Mouse (Mus musculus) megakaryocyte, adult 5-6 weeks (primary cell): ENCODE measurements around the gene Rrm1. TPM values are rescaled to one million over a fixed set of nuclear protein-coding genes. Genes with fewer than 3 reads are reported as not detected.
"Not testable (repeated sequence)": the region's sequence is repeated elsewhere in the genome, so short reads cannot be mapped to it uniquely, and the experiment has no call there.

Experiments
- ATAC-seq: 2 replicates; pipeline ENCODE4 v1.8.0; 2016; ENCODE audit warnings: mild to moderate bottlenecking, inconsistent platforms; ENCODE audit not compliant: poor library complexity, severe bottlenecking
- total RNA-seq, 2 experiments: library from RNA; stranded (forward) in 1 of 2; stranded (reverse) in 1 of 2; fragments of 153-499, 151-499 nt in 1 of 2; fragments of 221-1000, 200-1000 nt in 1 of 2; gene quantifications; 2 replicates each; pipeline versions ENCODE4 v1.2.3 to v1.2.4; 2015 to 2017

Gene Rrm1
- total RNA-seq (2015) (161 and 172 TPM in 2 replicates), total RNA-seq (2017) (413 and 515 TPM in 2 replicates)

DNA sequence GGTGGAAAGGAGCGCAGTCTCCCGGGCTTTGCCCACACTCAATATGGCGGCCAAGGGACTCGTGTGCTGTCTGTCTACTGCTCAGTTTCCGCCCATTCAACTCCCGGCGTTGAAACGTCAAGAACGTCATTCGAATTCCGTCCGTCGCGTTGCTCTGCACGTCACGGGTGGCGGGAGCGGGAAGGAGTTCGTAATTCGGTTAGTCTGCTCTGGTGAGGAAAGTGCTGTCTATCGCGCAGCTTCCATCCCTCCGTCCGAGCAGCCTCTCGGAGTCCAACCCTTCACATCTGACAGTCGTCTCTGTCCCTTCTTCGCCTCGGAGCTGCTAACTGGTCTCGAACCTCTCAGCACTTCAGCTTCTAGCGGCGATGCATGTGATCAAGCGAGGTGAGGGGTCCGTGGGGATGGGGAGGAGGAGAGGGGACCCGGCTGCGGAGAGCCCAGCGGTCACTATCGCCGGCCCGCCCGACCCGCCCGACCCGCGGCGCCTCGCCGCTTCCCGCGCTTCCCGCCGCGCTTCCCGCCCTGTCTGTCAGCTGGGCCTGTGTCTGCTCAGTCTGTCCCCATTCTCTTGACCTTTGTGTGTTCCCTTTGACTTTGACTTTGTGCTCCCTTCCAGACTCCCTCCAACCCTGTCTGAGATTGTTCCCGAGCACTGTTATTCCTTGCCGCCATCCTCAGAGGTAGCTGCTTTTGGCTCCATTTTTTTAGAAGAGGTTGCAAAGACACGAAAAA, at the start of gene Rrm1:
Gene Rrm1, plus strand, starts transcription at position 39 of the 735 bp plus-strand sequence.
- ATAC-seq, result peak; percentile 99

DNA sequence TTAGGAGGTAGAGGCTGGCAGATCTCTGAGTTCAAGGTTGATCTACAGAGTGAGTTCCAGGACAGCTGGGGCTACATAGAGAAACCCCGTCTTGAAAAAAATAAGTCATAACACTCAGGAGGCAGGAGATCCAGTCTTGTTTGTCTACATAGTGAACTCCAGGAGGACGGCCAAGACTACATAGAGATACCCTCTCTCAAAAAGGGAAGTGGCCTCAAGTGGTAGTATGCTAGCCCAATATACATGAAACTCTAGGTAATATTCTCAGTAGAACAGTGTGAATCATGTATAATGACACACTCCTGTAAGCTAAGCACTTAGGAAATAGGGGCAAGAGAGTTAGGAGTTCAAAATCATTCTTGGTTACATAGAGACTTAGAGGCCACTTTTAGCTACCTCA, 47.6 kb upstream of the Rrm1 start:
- peak; percentile 52 for ATAC-seq

DNA sequence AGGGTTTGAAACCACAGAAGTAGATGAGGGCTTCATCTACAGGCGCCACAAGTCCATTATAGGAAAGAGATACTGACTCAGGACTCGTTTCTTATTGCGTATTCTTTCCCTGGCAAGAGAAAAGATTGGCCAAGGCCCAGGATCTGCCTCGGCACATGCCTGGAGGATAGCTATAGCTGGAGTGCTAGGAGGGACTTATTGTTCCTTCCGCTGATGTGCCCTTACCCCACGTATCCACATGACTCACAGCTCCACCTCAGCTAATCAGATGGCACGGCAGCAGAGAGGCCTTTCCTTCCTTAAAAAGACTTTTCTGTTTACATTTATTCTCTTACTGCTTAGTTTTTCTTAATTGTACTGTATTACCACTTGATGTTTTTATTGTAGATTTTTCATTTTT, 45.6 kb upstream of the Rrm1 start:
- no peak for ATAC-seq

DNA sequence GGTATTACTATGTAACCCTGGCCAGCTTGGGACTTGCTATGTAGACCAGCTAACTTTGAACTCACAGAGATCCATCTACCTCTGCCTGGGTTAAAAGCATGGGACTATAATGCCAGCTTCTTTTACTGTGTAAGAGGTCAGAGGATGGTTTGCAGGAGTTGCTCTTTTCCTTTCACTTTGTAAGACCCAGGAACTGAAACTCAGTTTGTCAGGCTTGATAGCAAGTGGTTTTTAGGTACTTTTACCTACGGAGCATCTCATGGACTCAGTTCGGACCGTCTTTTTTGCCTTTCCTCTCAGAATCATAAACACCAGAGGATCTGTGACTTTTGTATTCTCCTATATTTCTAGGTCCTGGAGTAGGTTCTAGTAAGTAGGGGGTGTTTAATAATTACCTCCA, 45.2 kb upstream of the Rrm1 start:
- no peak for ATAC-seq

DNA sequence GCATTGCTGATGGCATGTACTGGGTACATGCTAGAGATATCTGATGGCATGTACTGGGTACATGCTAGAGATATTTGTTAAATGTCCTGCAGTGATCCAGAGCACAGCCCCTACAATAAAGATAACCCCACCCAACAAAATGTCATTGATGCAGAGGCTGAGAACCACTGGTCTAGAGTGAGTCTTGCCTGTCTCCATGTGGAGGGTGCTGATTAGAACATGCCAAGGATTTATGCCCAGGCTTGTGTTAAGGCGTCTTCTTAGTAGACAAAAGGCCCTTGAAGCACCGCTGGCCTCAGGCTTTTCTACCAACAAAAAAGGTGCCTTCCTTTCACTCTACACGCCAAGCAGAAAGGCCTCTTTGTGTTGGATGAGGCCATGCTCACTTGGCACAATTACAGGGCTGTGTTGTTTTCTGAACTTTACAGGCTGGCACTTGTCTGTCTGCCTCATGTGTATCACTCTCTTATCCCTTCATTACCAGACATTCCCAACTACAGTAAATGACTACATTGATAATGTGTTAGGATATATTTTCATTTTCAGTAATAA, 42.2 kb upstream of the Rrm1 start:
- peak; percentile 43; the same call in 1 of the 2 replicates for ATAC-seq

DNA sequence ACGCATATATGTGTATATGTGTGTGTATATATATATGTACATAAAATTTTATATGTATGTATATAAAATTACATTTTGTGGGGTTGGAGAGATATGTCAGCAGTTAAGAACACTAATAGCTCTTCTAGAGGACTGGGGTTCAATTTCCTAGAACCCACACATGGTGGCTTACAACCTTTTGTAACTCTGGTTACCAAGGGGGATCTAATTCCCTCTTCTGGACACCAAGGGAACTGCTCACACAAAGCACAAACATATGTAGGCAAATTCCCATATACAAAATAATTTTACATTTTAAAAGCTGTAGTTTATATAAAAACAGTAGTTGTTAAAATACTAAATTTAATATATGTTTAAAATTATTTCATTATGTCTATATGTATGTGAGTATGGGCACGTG, 37.4 kb upstream of the Rrm1 start:
- no peak for ATAC-seq

DNA sequence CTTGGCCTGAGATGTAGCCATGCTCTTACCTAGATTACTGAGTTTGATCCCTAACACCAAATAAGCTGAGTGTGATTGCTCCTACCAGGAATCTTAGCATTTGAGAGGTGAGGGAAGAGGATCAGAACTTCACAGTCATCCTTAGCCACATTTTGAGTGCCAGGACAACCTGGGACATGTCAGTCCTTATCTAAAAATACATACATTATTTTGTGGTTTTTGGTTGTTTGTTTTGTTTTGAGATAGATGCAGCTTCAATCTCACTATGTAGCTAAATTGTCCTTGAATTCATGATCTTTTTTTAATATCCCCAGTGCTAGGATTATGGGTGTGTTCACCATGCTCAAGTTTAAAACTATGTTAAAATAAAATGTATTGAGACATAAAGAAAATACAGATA, 34.1 kb upstream of the Rrm1 start:
- no peak for ATAC-seq

DNA sequence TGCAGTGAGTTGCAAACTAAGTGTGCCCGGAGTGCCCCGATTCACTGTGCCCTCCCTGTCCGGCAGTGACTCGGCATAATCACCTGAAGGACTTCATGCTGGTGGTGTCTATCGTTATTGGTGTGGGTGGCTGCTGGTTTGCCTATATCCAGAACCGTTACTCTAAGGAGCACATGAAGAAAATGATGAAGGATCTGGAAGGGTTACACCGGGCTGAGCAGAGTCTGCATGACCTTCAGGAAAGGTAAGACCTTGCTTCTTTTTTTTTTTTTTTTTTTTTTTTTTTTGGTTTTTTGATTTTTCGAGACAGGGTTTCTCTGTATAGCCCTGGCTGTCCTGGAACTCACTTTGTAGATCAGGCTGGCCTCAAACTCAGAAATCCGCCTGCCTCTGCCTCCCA, 26.2 kb upstream of the Rrm1 start:
- ATAC-seq, result not testable (repeated sequence)

DNA sequence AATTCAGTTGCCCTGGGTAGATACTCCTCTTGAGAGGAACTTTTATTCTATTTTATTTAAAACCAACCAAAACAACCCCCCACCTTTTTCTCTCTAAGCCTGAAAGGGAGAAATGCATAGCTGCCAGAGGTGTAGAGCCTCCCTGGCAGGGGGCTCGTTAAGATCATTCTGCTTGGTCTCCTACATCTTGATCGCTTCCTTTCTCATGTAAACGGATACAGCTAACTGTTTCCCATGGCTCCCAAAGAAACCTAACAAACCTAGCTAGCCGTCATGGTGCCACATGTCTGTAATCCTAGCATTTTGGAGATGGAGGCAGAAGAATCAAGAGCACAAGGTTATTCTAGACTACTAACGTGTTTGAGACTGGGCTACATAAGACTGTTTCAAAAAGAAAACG, 25.7 kb upstream of the Rrm1 start:
- no peak for ATAC-seq

DNA sequence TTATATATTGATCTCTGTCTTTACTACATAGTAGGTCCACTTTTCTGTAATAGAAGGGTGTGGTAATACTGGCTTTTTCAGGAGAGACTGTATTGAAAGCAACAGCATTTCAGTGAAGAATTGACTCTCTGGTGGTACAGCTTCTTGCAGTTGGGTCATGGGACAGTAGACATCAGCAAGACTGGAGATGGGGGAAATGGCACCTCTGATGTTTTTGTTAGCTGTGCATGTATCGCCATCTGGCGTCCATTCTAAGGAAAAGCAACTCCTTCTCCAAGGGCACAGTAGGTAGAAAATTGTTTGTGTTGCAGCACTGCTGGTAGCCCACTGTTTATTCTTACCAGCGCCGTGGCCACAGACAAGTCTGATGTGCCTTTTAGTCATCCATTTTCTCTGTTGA, 24.1 kb upstream of the Rrm1 start:
- ATAC-seq, result peak; percentile 98

DNA sequence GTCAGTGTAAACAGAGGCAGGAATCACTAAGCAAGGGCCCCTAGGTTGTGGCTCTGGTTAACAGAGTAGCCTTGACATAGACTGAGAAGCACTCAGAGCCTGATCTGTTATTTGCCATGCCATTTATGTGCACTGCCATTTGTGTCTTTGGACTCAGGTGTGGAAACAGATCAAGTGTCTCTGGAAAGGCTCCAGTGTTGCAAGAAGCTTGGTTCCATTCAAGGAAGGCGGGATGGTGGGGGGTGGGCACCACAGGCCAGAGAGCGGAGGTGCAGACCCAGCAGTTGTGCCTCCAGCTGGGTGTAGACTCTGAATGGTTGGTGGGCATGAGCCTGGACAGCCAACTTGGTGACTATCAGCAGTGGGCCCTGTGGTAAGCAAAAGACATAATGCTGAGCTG, 19.5 kb upstream of the Rrm1 start:
- no peak for ATAC-seq

DNA sequence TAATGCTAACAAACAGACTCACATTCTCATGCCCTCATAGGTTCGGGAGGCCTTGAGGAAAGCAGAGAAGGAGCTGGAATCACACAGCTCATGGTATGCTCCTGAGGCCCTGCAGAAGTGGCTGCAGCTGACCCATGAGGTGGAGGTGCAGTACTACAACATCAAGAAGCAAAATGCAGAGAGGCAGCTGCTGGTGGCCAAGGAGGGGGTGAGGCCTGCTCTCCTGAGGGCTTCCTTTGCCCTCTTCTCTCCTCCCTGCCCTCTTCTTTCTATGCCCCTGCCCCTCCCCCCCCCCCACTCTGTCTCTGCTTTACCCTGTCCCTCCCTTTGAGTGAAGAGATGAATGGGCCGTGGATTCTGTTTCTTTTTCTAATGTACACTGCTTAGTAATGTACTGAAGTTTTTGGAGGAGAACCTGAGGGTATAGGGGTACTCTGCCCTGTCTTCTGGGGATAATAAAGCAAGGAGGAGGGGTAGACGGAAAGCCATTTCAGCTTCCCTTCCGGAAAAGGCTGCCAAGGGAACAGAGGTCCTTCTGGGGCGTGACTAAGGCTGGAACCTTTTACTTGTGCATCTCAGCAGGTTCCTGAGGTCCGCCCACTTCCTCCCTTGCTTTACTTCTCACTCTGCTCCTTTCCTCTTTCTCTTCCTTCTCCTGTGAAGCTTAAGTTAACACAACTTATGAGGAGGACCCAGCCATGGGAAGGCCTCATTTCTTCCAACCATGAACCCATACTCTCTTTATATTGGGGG, 15.4 kb upstream of the Rrm1 start:
- peak; percentile 89 for ATAC-seq

DNA sequence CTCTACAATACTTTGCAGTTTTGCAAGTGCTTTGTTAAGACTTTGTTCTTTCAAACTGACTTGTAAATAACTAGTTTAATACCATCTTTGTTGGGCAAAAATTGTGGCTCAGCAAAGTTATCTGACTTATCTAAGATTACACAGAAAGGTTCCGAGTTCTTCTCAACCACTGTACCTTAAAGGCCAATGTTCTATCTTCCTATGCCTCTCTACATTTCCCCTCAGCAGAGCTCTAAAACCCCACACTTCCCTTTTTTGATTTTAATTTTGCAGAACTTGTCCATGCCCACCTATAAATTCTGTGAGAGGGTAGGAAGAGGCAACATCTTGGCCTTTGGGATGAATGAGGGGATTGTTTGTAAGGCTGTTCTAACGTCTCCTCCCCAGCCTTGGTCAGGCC, 7.2 kb upstream of the Rrm1 start:
- 0 out of 2 replicates have a peak, but pooled peaks have one; percentile 27 for ATAC-seq

DNA sequence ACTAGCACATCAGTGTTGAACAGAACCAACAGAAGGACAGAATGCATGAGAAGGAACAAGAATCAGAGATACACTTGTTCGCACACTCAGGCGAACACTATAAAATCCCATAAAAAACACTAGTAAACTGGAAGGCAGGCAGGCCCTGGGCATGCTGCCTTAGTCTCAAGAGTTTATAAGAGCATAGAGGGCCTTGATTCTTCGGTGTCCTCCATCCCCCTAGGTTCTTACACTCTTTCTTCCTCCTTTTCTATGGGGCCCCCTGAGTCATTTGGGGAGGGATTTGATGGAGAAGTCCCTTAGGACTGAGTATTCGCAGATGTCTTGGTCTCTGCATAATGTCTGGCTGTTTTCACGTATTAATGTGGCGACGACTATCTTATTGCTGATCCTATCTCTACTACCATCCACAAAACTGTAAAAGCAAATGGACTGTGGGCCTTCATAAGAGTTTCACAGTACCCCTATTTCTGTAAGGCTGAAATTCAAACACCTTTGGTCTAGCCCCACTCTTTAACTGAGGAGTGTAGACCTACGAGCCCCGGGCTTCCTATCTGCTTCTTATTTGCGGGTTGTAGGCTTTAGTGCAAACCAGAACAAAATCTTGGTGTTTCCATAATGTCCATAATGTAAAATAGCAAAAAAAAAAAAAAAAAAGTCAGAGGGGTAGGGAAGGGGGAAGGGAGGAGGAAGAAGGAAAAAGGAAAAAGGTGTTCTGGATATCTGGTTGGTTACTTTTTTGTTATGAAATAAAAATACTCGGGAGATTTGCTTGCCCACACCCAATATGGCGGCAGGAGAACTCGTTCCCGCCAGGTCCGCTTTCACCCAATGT, 456 bp upstream of the Rrm1 start:
- ATAC-seq, result no peak

DNA sequence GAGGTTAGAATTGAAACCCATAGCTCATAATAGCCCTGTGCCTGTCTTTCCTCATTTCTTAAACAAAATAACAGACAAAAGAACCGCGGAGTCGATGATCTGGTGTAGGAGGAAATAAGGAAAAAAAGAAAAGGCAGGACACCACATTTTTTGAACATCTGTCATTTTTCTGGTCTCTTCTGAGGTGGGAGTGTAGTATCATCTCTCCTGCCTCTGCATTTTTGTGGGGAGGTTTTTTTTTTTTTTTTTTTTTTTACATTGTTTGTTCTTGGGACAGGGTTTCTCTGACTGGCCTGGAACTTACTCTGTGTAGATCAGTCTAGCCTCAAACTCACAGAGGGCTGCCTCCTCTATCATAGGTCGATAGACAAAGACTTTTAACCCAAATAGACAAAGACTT, 937 bp downstream of the Rrm1 start:
- no peak for ATAC-seq

DNA sequence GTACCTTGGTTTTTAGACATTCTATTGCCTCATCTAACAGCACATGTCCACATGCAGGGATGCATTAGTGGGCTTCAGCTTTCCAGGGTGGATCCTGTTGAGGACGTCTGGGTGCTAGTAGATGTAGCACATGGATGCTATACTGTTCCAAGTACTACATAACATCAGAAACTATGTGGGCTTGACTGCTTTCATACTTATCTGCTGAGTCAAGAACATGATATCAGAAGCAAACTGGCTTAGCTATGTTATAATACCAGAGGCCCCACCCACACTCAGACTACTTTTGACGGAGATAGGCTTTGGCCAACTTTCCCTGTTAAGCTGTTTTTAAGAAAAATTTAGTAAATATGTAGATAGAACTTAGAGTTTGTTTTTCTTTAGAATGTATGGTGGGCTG, 2.8 kb downstream of the Rrm1 start:
- ATAC-seq, result no peak

DNA sequence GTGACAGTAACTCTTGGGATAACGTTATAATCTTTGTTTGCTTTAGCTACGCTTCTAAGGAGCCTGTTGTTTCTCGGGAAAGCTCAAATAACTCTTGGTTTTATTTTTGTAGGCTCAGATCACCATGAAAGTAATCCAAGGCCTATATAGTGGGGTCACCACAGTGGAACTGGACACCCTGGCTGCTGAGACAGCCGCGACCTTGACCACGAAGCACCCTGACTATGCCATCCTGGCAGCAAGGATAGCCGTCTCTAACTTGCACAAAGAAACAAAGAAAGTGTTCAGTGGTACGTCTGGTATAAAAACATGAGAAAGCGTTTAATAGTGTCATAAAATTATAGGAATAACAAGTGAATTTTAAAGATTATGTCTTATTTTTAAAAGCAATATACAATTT, 4.9 kb downstream of the Rrm1 start:
- no peak for ATAC-seq

DNA sequence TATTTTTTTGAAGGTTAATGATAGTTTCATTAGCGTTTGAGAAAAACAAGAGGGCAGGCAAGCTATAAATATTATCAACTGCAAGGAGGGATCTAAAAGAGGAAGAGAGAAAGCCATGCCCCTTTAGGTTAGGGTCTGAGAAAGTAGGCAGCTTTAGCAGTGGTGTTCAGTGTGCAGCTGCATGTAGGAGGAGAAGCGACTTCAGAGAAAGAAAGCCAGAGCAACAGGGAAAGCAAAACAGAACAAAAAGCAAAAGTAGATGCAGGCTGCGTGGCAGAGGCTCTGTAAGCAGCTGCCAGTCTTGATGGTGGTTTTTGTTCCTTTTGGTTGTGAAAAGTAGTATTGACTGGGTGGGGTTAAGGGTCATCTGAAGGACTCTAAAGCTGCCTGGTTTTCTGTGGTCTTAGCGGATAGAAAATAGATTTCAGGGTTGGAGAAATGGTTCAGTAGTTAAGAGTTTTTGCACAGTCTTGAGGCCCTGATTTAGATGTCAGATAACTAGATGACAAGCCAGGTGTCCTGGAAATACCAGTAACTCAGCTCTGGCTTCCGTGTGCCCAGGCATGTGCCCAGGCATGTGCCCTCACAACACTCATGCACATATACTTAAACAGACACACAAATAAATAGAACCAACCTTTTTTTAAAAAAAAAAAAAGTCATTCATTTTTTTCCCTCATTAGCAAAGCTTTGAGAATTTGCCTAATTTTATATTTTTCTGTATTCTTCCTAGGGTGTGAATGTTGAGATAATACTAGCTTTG, 17.3 kb downstream of the Rrm1 start:
- peak; percentile 45; the same call in 1 of the 2 replicates for ATAC-seq

DNA sequence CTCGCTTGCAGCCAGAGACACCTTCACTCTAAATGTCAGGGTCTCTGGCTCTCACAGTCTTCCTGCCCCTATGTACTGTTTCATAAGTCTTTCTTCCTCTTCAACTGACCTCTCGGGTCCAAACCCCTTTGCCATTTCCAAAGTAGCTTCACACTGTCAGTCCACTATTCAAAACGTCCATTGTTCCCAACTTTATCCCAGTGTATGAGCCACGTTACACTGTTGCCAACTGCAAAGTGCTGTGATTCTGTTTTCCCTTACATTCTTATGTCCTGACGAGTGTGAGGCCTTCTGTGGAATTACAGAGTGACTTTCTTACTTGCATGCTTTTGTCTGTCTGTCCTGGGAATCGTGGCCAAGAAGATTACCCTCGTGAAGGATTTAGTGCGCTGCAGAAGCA, 26.1 kb downstream of the Rrm1 start:
- no peak for ATAC-seq

DNA sequence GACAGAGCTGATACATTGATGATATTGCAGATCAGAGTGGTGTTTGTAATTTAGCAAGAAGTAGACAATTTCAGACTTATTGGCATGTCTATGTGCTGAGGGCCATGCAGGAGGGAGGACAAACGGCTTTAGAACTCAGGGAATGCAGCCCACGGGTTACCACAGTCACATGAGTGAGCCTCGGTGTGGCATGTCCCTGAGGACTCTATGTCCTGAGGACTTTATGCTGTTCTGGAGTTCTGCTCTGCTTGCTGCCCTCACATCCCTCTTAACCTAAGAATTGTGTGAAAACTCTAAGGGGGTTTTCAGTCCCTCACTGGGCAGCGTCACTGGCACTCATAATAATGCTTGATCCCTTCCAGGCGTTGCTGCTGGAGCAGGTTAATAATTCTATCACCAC, 31.2 kb downstream of the Rrm1 start:
- ATAC-seq, result no peak
